Mouse (Mus musculus) liver, adult 2 months (tissue): ENCODE measurements at regions not wholly inside any gene's neighbourhood (a gene's known extent, or its start where the extent isn't known, plus 50 kb on each side); places are given as distances from the start of the nearest gene placed in this dataset.

Experiments used
- DNase-seq: peaks from one replicate; pipeline ENCODE4 v3.0.0-alpha.2; 2011; ENCODE audit warnings: low read depth, low spot score; ENCODE audit errors: extremely low read depth
- H3K27ac ChIP-seq: fragments of 200-500 bp; replicated peaks from 2 replicates; pipeline ENCODE4 v1.5.1; 2012; ENCODE audit warnings: low read depth, mild to moderate bottlenecking, control low read depth, inconsistent platforms, low read length; ENCODE audit not compliant: insufficient read depth
- H3K27me3 ChIP-seq: fragments of 200-500 bp; 2 replicates; pipeline ENCODE4 v1.6.1; 2012; ENCODE audit warnings: mild to moderate bottlenecking, moderate library complexity, low read length, inconsistent platforms; ENCODE audit not compliant: control insufficient read depth, insufficient read depth
- H3K36me3 ChIP-seq: fragments of 200-500 bp; 2 replicates; pipeline ENCODE4 v1.6.1; 2012; ENCODE audit warnings: low read length, inconsistent platforms; ENCODE audit not compliant: control insufficient read depth, insufficient read depth
- H3K4me1 ChIP-seq: fragments of 200-500 bp; 2 replicates; pipeline ENCODE4 v1.6.1; 2011; ENCODE audit warnings: low read length; ENCODE audit not compliant: control insufficient read depth, insufficient read depth
- H3K4me3 ChIP-seq: fragments of 200-500 bp; 2 replicates; pipeline ENCODE4 v1.5.1; 2011; ENCODE audit warnings: low read depth, mild to moderate bottlenecking, control low read depth, low read length, moderate library complexity; ENCODE audit not compliant: insufficient read depth
- H3K79me2 ChIP-seq: fragments of 200-500 bp; 2 replicates; pipeline ENCODE4 v1.6.1; 2012; ENCODE audit warnings: inconsistent platforms, mild to moderate bottlenecking, low read length, moderate library complexity; ENCODE audit not compliant: control insufficient read depth, insufficient read depth
- H3K9ac ChIP-seq: fragments of 200-500 bp; 2 replicates; pipeline ENCODE4 v1.6.1; 2012; ENCODE audit warnings: low read depth, mild to moderate bottlenecking, control low read depth, inconsistent platforms, low read length
- CTCF ChIP-seq: fragments of 200-500 bp; IDR thresholded peaks from 2 replicates; pipeline ENCODE4 v1.5.1; 2011; ENCODE audit warnings: low read depth, low read length, control low read depth
- POLR2A ChIP-seq: fragments of 200-500 bp; IDR thresholded peaks from 2 replicates; pipeline ENCODE4 v1.6.1; 2011; ENCODE audit warnings: low read length, control low read depth; ENCODE audit not compliant: insufficient read depth; ENCODE audit errors: extremely low read depth
- WGBS: fragments of 180-500 bp; shearing (Covaris S2); methylation state at CpG from one replicate; pipeline ENCODE4 v1.1.7; 2018; 5-methylcytosine and 5-hydroxymethylcytosine counted together

DNA sequence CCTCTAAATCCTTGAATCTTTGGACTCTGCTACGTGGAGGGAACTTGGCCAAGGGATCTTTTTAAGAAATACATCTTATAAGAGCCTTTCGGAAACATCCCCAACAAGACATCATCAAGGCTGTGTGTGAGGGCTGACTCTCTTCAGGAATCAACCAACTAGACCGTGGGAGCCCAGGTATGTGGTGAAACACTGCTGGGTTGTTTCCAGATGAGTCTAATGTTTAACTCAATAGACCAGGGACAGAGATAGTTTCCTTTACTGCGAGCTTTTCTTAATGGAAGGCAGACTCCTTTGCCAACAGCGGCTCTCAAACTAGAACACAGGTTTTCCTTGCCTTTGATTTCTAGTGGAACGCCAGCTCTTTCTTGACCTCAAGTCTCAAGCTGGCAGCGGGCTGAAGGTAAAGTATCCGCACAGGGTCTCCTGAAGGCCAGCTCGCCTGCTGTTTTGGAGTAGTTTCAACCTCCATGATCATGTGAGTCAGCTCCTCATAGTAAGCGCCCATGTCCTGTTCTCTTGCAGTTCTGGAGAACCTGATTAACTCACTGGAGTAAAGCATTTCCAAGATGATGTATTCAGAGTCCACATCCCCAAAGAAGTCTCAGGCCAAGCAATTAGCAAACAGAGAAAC, 345.7 kb upstream of the Prkcq start:
- Histone ChIP-seq H3K4me1 (peaks cover 5% of the 10 kb centered on the region; the same call in 1 of the 2 replicates), H3K4me3 (peak overlapping the region; percentile 8; the same call in 1 of the 2 replicates)
- WGBS = 31% methylated on average over 10 of the region's 10 CpGs

DNA sequence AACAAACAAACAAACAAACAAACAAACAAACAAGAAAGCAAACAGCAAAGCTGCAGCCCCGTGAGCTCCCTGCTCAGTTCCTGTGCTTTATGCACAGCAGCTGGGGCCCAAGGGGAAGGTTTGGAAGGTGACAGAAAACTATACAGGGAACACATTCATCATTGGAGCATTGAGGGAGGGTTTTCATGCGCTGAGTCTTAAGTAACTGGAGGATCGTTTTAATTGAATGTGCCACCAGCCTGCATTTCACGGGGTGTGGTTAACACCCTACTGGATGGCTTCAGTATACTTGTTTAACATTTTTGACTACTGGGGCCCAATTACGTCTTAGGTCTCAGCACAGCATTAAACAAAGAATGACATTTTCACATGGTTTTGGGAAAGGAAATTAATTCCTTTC, 331.9 kb upstream of the Prkcq start:
- 65% methylated on average over 5 of the region's 5 CpGs for WGBS
- no peaks in the 10 kb centered on the region for H3K36me3 ChIP-seq
- no peak overlapping the region for H3K9ac ChIP-seq
- DNase-seq = no peak
- no peaks in the 10 kb centered on the region for H3K79me2 ChIP-seq
- no peaks in the 10 kb centered on the region for H3K27me3 ChIP-seq
- no peak overlapping the region for H3K27ac ChIP-seq
- no peak overlapping the region for H3K4me3 ChIP-seq
- H3K4me1 ChIP-seq = no peaks in the 10 kb centered on the region
- no peak for TF ChIP-seq CTCF
- no peak for TF ChIP-seq POLR2A

More for the DNA sequence above, 345.7 kb upstream of the Prkcq start:
- H3K27ac ChIP-seq = 0 out of 2 replicates have a peak overlapping the region, but pooled peaks have one; percentile 15
- H3K27me3 ChIP-seq = no peaks in the 10 kb centered on the region
- no peaks in the 10 kb centered on the region for H3K79me2 ChIP-seq
- TF ChIP-seq POLR2A (no peak), CTCF (no peak)
- peak; percentile 89 for DNase-seq
- no peaks in the 10 kb centered on the region for H3K36me3 ChIP-seq
- H3K9ac ChIP-seq = peak overlapping the region; percentile 51; the same call in 1 of the 2 replicates

DNA sequence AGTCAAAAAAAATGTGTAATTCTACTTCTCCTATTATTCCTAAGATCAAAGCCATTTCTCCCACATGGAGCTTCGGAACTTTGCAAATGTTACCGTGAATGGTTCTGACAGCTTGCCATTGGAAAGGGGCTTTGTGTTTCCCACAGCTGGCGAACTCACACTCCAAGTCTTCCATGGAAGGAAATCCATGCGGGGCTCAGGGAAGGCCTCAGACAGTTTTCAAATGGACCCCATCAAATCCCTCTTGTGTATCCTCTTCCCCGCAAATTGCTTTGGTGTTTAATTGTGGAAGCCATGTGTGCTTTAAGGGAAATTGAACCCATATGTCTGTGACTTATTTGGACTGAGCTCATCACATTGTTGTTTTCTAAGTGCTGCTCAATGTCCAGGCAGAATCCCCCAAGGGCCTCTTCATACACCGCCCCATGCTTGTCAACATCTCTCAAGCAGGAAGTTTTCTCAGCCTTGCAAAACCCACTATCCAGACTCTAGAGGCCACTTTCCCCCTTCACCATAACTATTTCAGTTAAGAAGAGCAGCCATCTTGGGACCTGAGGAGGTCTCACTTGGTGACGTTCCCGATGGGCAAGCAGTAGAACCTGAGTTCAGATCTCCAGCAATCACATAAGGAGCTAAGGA, 310.1 kb upstream of the Prkcq start:
- H3K4me3 ChIP-seq = no peak overlapping the region
- WGBS = 90% methylated on average over 8 of the region's 8 CpGs
- TF ChIP-seq CTCF (no peak), POLR2A (no peak)

DNA sequence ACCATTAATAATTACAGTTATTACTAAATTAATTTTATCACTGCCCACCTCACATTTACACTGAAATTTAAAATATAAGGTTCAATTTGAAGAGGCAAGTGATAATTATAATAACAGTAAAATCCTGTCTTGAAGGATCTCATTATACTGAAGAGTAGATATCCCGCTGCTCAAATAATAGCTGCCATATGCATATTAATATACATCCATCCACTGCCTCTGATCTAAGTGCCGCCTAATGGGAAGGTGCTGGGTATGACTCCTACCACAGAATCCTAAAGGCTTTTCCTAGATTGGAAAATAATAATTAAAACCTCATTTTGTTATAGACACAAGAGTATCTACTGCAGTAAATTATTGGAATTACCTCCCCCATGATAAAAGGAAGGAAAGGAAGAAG, 307.5 kb upstream of the Prkcq start:
- Histone ChIP-seq H3K9ac (no peak overlapping the region), H3K27ac (no peak overlapping the region), H3K4me3 (no peak overlapping the region), H3K4me1 (no peaks in the 10 kb centered on the region), H3K27me3 (no peaks in the 10 kb centered on the region), H3K36me3 (no peaks in the 10 kb centered on the region), H3K79me2 (no peaks in the 10 kb centered on the region)
- 94% methylated on average over 2 of the region's 2 CpGs for WGBS
- DNase-seq = no peak
- no peak for TF ChIP-seq CTCF

More for the DNA sequence above, 310.1 kb upstream of the Prkcq start:
- no peak for DNase-seq
- no peaks in the 10 kb centered on the region for H3K36me3 ChIP-seq
- H3K9ac ChIP-seq = no peak overlapping the region
- no peaks in the 10 kb centered on the region for H3K79me2 ChIP-seq
- no peak overlapping the region for H3K27ac ChIP-seq
- no peaks in the 10 kb centered on the region for H3K27me3 ChIP-seq
- no peaks in the 10 kb centered on the region for H3K4me1 ChIP-seq

DNA sequence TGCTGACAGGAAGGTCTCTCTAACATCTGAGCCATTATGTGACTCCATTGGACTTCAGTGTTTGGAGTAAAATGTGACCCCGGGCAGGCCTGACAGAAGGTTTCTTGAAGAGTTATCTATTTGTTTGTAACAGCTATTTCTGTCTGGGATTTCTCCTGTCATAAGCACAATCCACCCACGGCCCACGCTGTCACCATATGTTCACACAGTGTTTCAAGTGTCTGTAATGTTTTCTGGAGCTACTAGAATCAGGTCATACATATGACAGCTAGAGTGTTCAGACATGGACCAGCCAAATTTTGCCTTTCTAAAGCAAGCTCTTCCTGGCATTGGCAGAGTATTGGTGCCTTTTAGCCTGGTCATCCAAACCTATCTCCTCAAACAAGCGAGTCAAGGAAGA, 297.6 kb upstream of the Prkcq start:
- Histone ChIP-seq H3K9ac (no peak overlapping the region), H3K27me3 (no peaks in the 10 kb centered on the region), H3K4me3 (no peak overlapping the region), H3K4me1 (no peaks in the 10 kb centered on the region), H3K36me3 (no peaks in the 10 kb centered on the region), H3K27ac (no peak overlapping the region), H3K79me2 (no peaks in the 10 kb centered on the region)
- no peak for TF ChIP-seq POLR2A
- no peak for TF ChIP-seq CTCF
- 84% methylated on average over 4 of the region's 4 CpGs for WGBS
- DNase-seq = no peak

DNA sequence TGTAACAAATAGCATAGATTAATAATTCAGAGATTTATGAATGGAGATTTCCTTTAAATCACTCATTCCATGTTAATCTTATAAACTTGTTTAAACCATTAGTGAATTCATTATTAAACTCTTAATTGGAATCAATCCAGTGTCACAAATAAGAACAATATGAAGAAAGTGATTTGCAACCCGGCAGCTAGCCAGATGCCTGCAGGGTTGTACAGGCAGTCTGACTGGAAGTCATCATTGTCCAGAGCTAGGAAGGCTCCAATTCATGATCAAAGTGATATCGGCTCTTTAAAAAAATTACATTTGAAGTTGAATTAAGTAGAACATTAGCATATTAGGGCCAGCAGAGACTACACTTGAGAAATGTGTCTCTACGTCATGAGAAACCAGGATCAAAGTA, 270.0 kb upstream of the Prkcq start:
- Histone ChIP-seq H3K79me2 (no peaks in the 10 kb centered on the region), H3K36me3 (no peaks in the 10 kb centered on the region), H3K4me3 (no peak overlapping the region), H3K27ac (no peak overlapping the region), H3K9ac (no peak overlapping the region), H3K4me1 (no peaks in the 10 kb centered on the region), H3K27me3 (no peaks in the 10 kb centered on the region)
- 92% methylated on average over 3 of the region's 3 CpGs for WGBS
- no peak for DNase-seq
- TF ChIP-seq CTCF (no peak), POLR2A (no peak)
